ENCODE assay signal across 8 mouse cellular contexts in the genomic region with DNA sequence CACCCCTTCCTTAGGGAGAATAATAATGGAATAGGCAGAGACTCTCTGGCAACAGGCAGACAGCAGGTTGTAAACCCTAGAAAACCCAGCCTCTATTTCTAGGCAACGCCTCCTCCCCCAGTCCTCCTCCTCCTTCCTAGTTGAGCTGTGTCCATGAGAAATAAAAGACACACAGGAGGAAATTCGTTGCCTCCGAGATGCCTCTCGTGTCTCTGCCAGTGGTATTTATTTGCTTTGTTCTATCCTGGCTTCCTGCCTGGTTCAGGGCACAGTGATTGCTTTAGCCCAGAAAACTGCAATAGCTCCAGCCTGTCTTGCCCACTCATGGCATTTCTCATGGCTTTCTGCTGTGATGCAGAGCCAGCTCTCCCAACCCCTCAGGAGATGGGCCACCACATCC. TPM values are rescaled to one million over a fixed set of nuclear protein-coding genes. Genes with fewer than 3 reads are reported as not detected.
A peak's percentile ranks its signal among the peaks of the same experiment; 100 is the strongest.
DNase-seq lines count a peak whose midpoint lies in the region; ATAC-seq and TF ChIP-seq lines count a peak whose summit lies in the region.

No protein-coding gene starts in this region.

- intact Hi-C loops in left cerebral cortex, postnatal 14 days (cut with DNase I) = loop anchor here (5.0 kb wide), 2 partner anchors 40 to 45 kb away; a partner anchor contains a TSS

- no peak for ATAC-seq in kidney, postnatal 0 days (replicated peaks; ENCODE audit: low FRiP score, low read depth)

- TF ChIP-seq CTCF in kidney, postnatal 0 days (IDR thresholded peaks at IDR 0.05; ENCODE audit: low read depth) = no peak
- no peak for TF ChIP-seq CTCF in kidney, adult 2 months (conservative IDR thresholded peaks at IDR 0.05; ENCODE audit: insufficient read depth, insufficient read length, low read depth, low read length)

- 0 out of 2 replicates have a peak, but pooled peaks cover 2% of the 10 kb centered on the region for H3K36me3 ChIP-seq in kidney, postnatal 0 days (ENCODE audit: insufficient read depth, low read length)
- no peaks in the 10 kb centered on the region; the same call in 1 of the 2 replicates for H3K36me3 ChIP-seq in kidney, adult 2 months (ENCODE audit: control insufficient read depth, insufficient read depth, low read length)

- no peaks in the 10 kb centered on the region for H3K9me3 ChIP-seq in kidney, postnatal 0 days (replicated peaks; ENCODE audit: low read length)

- peaks cover 7% of the 10 kb centered on the region for H3K4me1 ChIP-seq in kidney, postnatal 0 days (replicated peaks; ENCODE audit: insufficient read depth, low read length)
- peaks cover 14% of the 10 kb centered on the region for H3K4me1 ChIP-seq in kidney, adult 2 months (ENCODE audit: control insufficient read depth, insufficient read depth, low read length)

- no peak overlapping the region for H3K4me3 ChIP-seq in kidney, postnatal 0 days (replicated peaks; ENCODE audit: low read depth, low read length)
- no peak overlapping the region for H3K4me3 ChIP-seq in kidney, adult 2 months (ENCODE audit: insufficient read depth, low read depth, low read length)

- no peak overlapping the region for H3K4me2 ChIP-seq in kidney, postnatal 0 days (ENCODE audit: low read length)

- H3K9ac ChIP-seq in kidney, postnatal 0 days (ENCODE audit: low read depth, low read length) = no peak overlapping the region

- 15% methylated on average over 4 of the region's 4 CpGs for WGBS in kidney, postnatal 0 days
- WGBS in kidney, adult 2 months = 24% methylated on average over 4 of the region's 4 CpGs

- peak; percentile 66 for DNase-seq in kidney, postnatal 0 days (ENCODE audit: low spot score)
- DNase-seq in kidney, adult 2 months = no peak
- DNase-seq in cerebellum, adult 11-12 months = peak; percentile 63
- DNase-seq in frontal cortex, adult 2 months (ENCODE audit: extremely low spot score in 1 of 2, low spot score in 1 of 2) = peak; percentile 71 to 78
- DNase-seq in left cerebral cortex, postnatal 14 days (ENCODE audit: low spot score in 2 of 2) = peak; percentile 58 to 75
- no peak for DNase-seq in gastrocnemius, postnatal 10 days
- no peak for DNase-seq in testis, postnatal 10 days (ENCODE audit: low spot score)
- DNase-seq in natural killer cell, adult 2 months (ENCODE audit: low spot score in 2 of 2) = no peak

- H3K27me3 ChIP-seq in kidney, postnatal 0 days (ENCODE audit: insufficient read depth, low read length) = no peaks in the 10 kb centered on the region
- no peaks in the 10 kb centered on the region for H3K27me3 ChIP-seq in kidney, adult 2 months (replicated peaks; ENCODE audit: control insufficient read depth, insufficient read depth, low read length)

- H3K27ac ChIP-seq in kidney, postnatal 0 days = no peak overlapping the region
- no peak overlapping the region for H3K27ac ChIP-seq in kidney, adult 2 months (ENCODE audit: insufficient read depth, low read depth, low read length)

- TF ChIP-seq POLR2A in kidney, adult 2 months (IDR thresholded peaks at IDR 0.05; ENCODE audit: low read depth, low read length) = no peak

RNA-seq across cellular contexts. Expression of a gene that starts 43.8 kb away (rescaled TPM):
- 17.4 and 19.7 TPM in 2 replicates for polyA plus RNA-seq in kidney, postnatal 0 days (2015; fragmentation: Nextera tagmentation; extraction: Ambion mirVana)
- polyA plus RNA-seq in kidney, adult 2 months (2012; rRNA removed) = 33.0 and 36.1 TPM in 2 replicates
- polyA plus RNA-seq in frontal cortex, adult 2 months (2012; rRNA removed) = 23.6 and 25.9 TPM in 2 replicates
- 10 to 100 TPM; 29.3 to 37.6 TPM for total RNA-seq in left cerebral cortex, postnatal 14 days (2021)
- total RNA-seq in gastrocnemius, postnatal 10 days (2021) = 1 to 10 TPM; 7.1 to 7.3 TPM

Comparison
In these comparisons a context has a peak if more than half of its experiments do, and no peak if none do; other contexts are left out.
1. DNase-seq: peak in kidney, postnatal 0 days (single experiment), cerebellum, adult 11-12 months (single experiment), frontal cortex, adult 2 months (2 of 2) and left cerebral cortex, postnatal 14 days (2 of 2); none in kidney, adult 2 months (single experiment), gastrocnemius, postnatal 10 days (single experiment), testis, postnatal 10 days (single experiment) and natural killer cell, adult 2 months (0 of 2).